Mouse (Mus musculus) C2C12 (cell line): ENCODE measurements around the gene Pde1c.

Source experiments
- CEBPB ChIP-seq: IDR thresholded peaks from one replicate; pipeline ENCODE4 v1.6.1; 2011; ENCODE audit warnings: low read depth, mild to moderate bottlenecking, control low read depth, moderate library complexity
- CTCF ChIP-seq: IDR thresholded peaks from one replicate; pipeline ENCODE4 v1.5.1; 2011; ENCODE audit not compliant: control insufficient read depth, insufficient read depth, insufficient read length
- FOSL1 ChIP-seq: IDR thresholded peaks from one replicate; pipeline ENCODE4 v1.8.0; 2011; ENCODE audit warnings: mild to moderate bottlenecking, low read length; ENCODE audit not compliant: poor library complexity, insufficient read depth, severe bottlenecking
- USF1 ChIP-seq: IDR thresholded peaks from one replicate; pipeline ENCODE4 v1.6.1; 2011; ENCODE audit warnings: low read depth, mild to moderate bottlenecking, control low read depth, moderate library complexity

DNA sequence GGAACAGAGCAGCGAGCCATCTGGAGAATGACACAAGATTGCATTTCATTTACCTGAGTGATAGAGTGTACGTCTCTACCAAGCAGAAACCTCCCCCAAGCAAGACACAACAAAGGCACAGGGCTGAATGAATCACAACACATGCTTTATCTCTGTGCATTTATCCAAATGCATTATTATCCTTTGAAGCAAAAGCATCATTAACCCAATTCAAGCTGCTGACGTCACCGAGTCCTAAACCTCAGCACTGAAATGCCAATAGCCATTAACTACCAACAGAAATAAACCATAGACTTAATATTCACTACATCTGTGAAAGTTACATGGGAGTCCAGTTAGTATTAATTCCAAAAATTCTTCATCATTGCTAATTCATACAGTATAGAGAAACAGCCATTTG, 127.4 kb downstream of the Pde1c start:
- no peak for TF ChIP-seq CTCF
- no peak for TF ChIP-seq USF1
- no peak for TF ChIP-seq FOSL1
- TF ChIP-seq CEBPB = no peak
